24 mouse cellular contexts compared by ENCODE assay signal in genomic region chr5:62748168-62748567, GRCm38 (mm10). TPM values are rescaled to one million over a fixed set of nuclear protein-coding genes. Genes with fewer than 3 reads are reported as not detected.
DNase-seq lines count a peak whose midpoint lies in the region; ATAC-seq lines count a peak whose summit lies in the region.
"Had no signal": no experiment of that assay in that cellular context is flagged by ENCODE, and none has a peak within 500 bp of the region (broad histone marks: within the 10 kb centered on the region; RNA-seq: fewer than 3 reads in every experiment).

No protein-coding gene starts in this region.

- H3K9ac ChIP-seq in kidney, embryonic 14.5 days (ENCODE audit: low read depth, low read length) = no peak overlapping the region
- H3K9ac ChIP-seq in kidney, embryonic 16.5 days (replicated peaks; ENCODE audit: low read length) = no peak overlapping the region
- H3K9ac ChIP-seq: embryonic facial prominence, embryonic 12.5 days; forebrain, embryonic 13.5 days had no signal

- no peaks in the 10 kb centered on the region for H3K4me1 ChIP-seq in kidney, embryonic 14.5 days (ENCODE audit: control insufficient read depth, insufficient read depth, low read length)
- H3K4me1 ChIP-seq in kidney, embryonic 16.5 days (ENCODE audit: insufficient read depth, low read length) = no peaks in the 10 kb centered on the region
- H3K4me1 ChIP-seq: embryonic facial prominence, embryonic 10.5 days; embryonic facial prominence, embryonic 12.5 days; forebrain, embryonic 13.5 days had no signal

- peak; percentile 32 for DNase-seq in kidney, adult 11 months
- DNase-seq in kidney, adult 8-10 months = peak; percentile 37 to 48
- no peak for DNase-seq in kidney, postnatal 10 days
- DNase-seq in kidney, postnatal 36 days = peak; percentile 33 to 48
- peak; percentile 20 for DNase-seq in layer of hippocampus, adult 9-11 months
- no peak for DNase-seq in layer of hippocampus, adult 18-20 months (ENCODE audit: low spot score in 2 of 2)
- DNase-seq: adrenal gland, adult 8-10 months; adrenal gland, postnatal 14 days; adrenal gland, postnatal 36 days; B cell, adult 2 months; cerebellum, adult 11-12 months; cerebellum, adult 2 months; cerebellum, adult 9-10 months; cerebellum, postnatal 25 days had no signal

- WGBS in kidney, embryonic 14.5 days = 88% methylated on average over 2 of the region's 2 CpGs
- WGBS in kidney, embryonic 16.5 days = 100% methylated on average over 2 of the region's 2 CpGs

- H3K27ac ChIP-seq in kidney, embryonic 14.5 days (ENCODE audit: low read depth, low read length) = no peak overlapping the region
- no peak overlapping the region for H3K27ac ChIP-seq in kidney, embryonic 16.5 days (ENCODE audit: low read length)
- H3K27ac ChIP-seq: embryonic facial prominence, embryonic 10.5 days; embryonic facial prominence, embryonic 12.5 days; forebrain, embryonic 13.5 days had no signal

- no peak overlapping the region for H3K4me3 ChIP-seq in kidney, embryonic 14.5 days (ENCODE audit: low read length)
- H3K4me3 ChIP-seq in kidney, embryonic 16.5 days (ENCODE audit: low read length) = no peak overlapping the region
- H3K4me3 ChIP-seq: embryonic facial prominence, embryonic 10.5 days; embryonic facial prominence, embryonic 12.5 days; forebrain, embryonic 13.5 days had no signal

- H3K4me2 ChIP-seq in kidney, embryonic 14.5 days (replicated peaks; ENCODE audit: low read depth, low read length) = no peak overlapping the region
- H3K4me2 ChIP-seq in kidney, embryonic 16.5 days (replicated peaks; ENCODE audit: low read depth, low read length) = no peak overlapping the region
- H3K4me2 ChIP-seq: embryonic facial prominence, embryonic 12.5 days; forebrain, embryonic 13.5 days had no signal

- H3K27me3 ChIP-seq in kidney, embryonic 14.5 days (ENCODE audit: control insufficient read depth, insufficient read depth, low read length) = no peaks in the 10 kb centered on the region
- H3K27me3 ChIP-seq in kidney, embryonic 16.5 days (ENCODE audit: insufficient read depth, low read length) = no peaks in the 10 kb centered on the region
- H3K27me3 ChIP-seq: CH12.LX; embryonic facial prominence, embryonic 12.5 days; forebrain, embryonic 13.5 days; Patski had no signal

- no peaks in the 10 kb centered on the region for H3K36me3 ChIP-seq in kidney, embryonic 14.5 days (ENCODE audit: control insufficient read depth, insufficient read depth, low read length)
- H3K36me3 ChIP-seq in kidney, embryonic 16.5 days (ENCODE audit: insufficient read depth, low read length) = no peaks in the 10 kb centered on the region
- H3K36me3 ChIP-seq: embryonic facial prominence, embryonic 10.5 days; embryonic facial prominence, embryonic 12.5 days; G1E had no signal

- ATAC-seq in kidney, embryonic 14.5 days (ENCODE audit: low FRiP score, low TSS enrichment) = no peak
- no peak for ATAC-seq in kidney, embryonic 16.5 days (ENCODE audit: low FRiP score, low TSS enrichment)
- ATAC-seq: activated CD4-positive, CD25-positive, alpha-beta regulatory T cell, adult 4 months; CD4-positive, CD25-positive, alpha-beta regulatory T cell, adult 4 months; forebrain, embryonic 13.5 days had no signal

- H3K9me3 ChIP-seq in kidney, embryonic 14.5 days (ENCODE audit: control insufficient read depth, low read length) = no peaks in the 10 kb centered on the region
- no peaks in the 10 kb centered on the region for H3K9me3 ChIP-seq in kidney, embryonic 16.5 days (ENCODE audit: low read length)
- H3K9me3 ChIP-seq: embryonic facial prominence, embryonic 10.5 days; embryonic facial prominence, embryonic 12.5 days; forebrain, embryonic 13.5 days; G1E had no signal

RNA-seq across cellular contexts. Expression of gene Arap2, which starts 17.8 kb away (rescaled TPM):
- 2.0 and 3.6 TPM in 2 replicates for polyA plus RNA-seq in kidney, embryonic 14.5 days (2014; fragmentation: Nextera tagmentation; extraction: Ambion mirVana)
- polyA plus RNA-seq in kidney, embryonic 16.5 days (2015; fragmentation: Nextera tagmentation; extraction: Ambion mirVana) = 2.0 and 2.9 TPM in 2 replicates
- total RNA-seq in layer of hippocampus, adult 18-20 months (2021) = 10 to 100 TPM; 44.6 to 49.8 TPM
- polyA plus RNA-seq: G1E had no signal

Comparison
In these comparisons a context has a peak if more than half of its experiments do, and no peak if none do; other contexts are left out.
1. DNase-seq: peak in kidney, adult 11 months (single experiment), kidney, adult 8-10 months (2 of 2), kidney, postnatal 36 days (2 of 2) and layer of hippocampus, adult 9-11 months (single experiment); none in kidney, postnatal 10 days (single experiment) and layer of hippocampus, adult 18-20 months (0 of 2).